Mouse (Mus musculus) midbrain, embryonic 14.5 days (tissue): ENCODE measurements around the gene Odr4. TPM values are rescaled to one million over a fixed set of nuclear protein-coding genes. Genes with fewer than 3 reads are reported as not detected.
A peak's percentile ranks its signal among the peaks of the same experiment; 100 is the strongest.

Experiments used
- ATAC-seq: fragments of 200-750 bp; cut with Nextera tagmentation; 2 replicates; pipeline ENCODE4 v1.8.0; 2017; ENCODE audit warnings: moderate number of reproducible peaks, moderate library complexity; ENCODE audit not compliant: low FRiP score, low TSS enrichment
- DNase-seq: peaks from one replicate; pipeline ENCODE4 v3.0.0-alpha.2; 2015
- H3K27ac ChIP-seq: fragments of 300-500 bp; sonication (generic); replicated peaks from 2 replicates; pipeline ENCODE4 v1.5.1; 2014; ENCODE audit warnings: mild to moderate bottlenecking, low read depth, low read length, moderate library complexity
- H3K27me3 ChIP-seq: fragments of 300-500 bp; sonication (generic); 2 replicates; pipeline ENCODE4 v1.6.1; 2014; ENCODE audit warnings: low read length, control low read depth, mixed read lengths; ENCODE audit not compliant: control insufficient read depth, insufficient read depth
- H3K36me3 ChIP-seq: fragments of 300-500 bp; sonication (generic); 2 replicates; pipeline ENCODE4 v1.6.1; 2014; ENCODE audit warnings: low read length, control low read depth; ENCODE audit not compliant: control insufficient read depth, insufficient read depth
- H3K4me1 ChIP-seq: fragments of 300-500 bp; sonication (generic); 2 replicates; pipeline ENCODE4 v1.6.1; 2014; ENCODE audit warnings: mild to moderate bottlenecking, antibody characterized with exemption, low read length, control low read depth; ENCODE audit not compliant: control insufficient read depth, insufficient read depth
- H3K4me2 ChIP-seq: fragments of 300-500 bp; sonication (generic); 2 replicates; pipeline ENCODE4 v1.6.1; 2014; ENCODE audit warnings: mild to moderate bottlenecking, low read length, moderate library complexity
- H3K4me3 ChIP-seq: fragments of 300-500 bp; sonication (generic); replicated peaks from 2 replicates; pipeline ENCODE4 v1.5.1; 2014; ENCODE audit warnings: low read depth, low read length
- H3K9ac ChIP-seq: fragments of 300-500 bp; sonication (generic); replicated peaks from 2 replicates; pipeline ENCODE4 v1.6.1; 2014; ENCODE audit warnings: mild to moderate bottlenecking, low read length, moderate library complexity
- H3K9me3 ChIP-seq: fragments of 300-500 bp; sonication (generic); 2 replicates; pipeline ENCODE4 v1.6.1; 2016; ENCODE audit warnings: low read length, control low read depth, mixed read lengths; ENCODE audit not compliant: control insufficient read depth
- WGBS: fragments of 180-500 bp; shearing (Covaris S2); extraction: QIAGEN DNeasy Blood & Tissue Kit; methylation state at CpG from one replicate; pipeline ENCODE4 v1.1.7; 2014; 5-methylcytosine and 5-hydroxymethylcytosine counted together
- polyA plus RNA-seq: library from polyadenylated mRNA; unstranded; fragments of >200 nt; fragmentation: Nextera tagmentation; extraction: Ambion mirVana; gene quantifications from 2 replicates; pipeline ENCODE4 v1.2.1, GENCODE M21; 2014

Odr4 gene
- polyA plus RNA-seq, 1 experiment from 2014 or later, result 46.2 TPM

DNA sequence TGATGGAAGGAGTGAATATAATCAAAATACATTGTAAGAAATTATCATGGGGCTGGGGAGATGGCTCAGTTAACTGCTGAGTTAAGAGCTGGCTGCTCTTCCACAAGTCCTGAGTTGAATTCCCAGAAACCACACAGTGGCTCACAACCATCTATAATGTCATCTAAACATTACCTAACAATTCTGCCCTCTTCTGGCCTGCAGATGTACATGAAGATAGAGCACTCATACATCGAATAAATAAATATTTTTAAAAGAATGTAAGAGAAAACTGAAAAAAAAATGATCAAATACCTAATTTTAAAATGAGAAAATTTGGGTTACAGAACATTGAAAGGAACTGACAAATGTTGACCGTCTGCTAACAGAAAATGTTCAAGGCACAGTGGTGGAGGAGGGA, 18.6 kb downstream of the Odr4 start:
- no peaks in the 10 kb centered on the region for H3K9me3 ChIP-seq
- H3K27me3 ChIP-seq, result no peaks in the 10 kb centered on the region
- DNase-seq, result peak; percentile 21
- no peak overlapping the region for H3K27ac ChIP-seq
- ATAC-seq, result no peak
- H3K4me1 ChIP-seq, result no peaks in the 10 kb centered on the region
- H3K4me3 ChIP-seq, result no peak overlapping the region
- no peak overlapping the region for H3K9ac ChIP-seq
- H3K4me2 ChIP-seq, result no peak overlapping the region
- WGBS, result 95% methylated on average over 2 of the region's 2 CpGs
- H3K36me3 ChIP-seq, result peaks cover 13% of the 10 kb centered on the region

DNA sequence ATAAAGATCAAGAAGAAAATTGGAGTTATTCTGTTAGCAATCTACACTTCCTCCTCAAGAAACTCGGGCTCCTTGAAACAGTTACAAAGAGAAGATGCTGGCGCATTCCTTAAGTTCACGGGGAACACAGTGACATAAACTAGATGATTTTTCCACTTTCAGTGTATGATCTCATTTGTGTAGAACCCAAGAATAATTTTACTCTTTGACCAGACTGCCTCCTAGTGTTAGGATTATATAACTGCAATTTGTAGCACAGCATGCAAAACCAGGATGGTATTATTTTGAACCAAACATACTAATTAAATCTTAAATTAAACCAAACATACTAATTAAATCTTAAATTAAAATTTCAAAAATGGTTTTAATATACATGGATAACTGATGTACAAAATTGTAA, 20.0 kb downstream of the Odr4 start:
- WGBS, result 87% methylated on average over 3 of the region's 3 CpGs
- Histone ChIP-seq H3K4me3 (no peak overlapping the region), H3K4me2 (no peak overlapping the region), H3K4me1 (no peaks in the 10 kb centered on the region), H3K27ac (no peak overlapping the region), H3K9me3 (no peaks in the 10 kb centered on the region), H3K27me3 (no peaks in the 10 kb centered on the region), H3K36me3 (peaks cover 13% of the 10 kb centered on the region), H3K9ac (no peak overlapping the region)
- DNase-seq, result peak; percentile 50
- ATAC-seq, result no peak

DNA sequence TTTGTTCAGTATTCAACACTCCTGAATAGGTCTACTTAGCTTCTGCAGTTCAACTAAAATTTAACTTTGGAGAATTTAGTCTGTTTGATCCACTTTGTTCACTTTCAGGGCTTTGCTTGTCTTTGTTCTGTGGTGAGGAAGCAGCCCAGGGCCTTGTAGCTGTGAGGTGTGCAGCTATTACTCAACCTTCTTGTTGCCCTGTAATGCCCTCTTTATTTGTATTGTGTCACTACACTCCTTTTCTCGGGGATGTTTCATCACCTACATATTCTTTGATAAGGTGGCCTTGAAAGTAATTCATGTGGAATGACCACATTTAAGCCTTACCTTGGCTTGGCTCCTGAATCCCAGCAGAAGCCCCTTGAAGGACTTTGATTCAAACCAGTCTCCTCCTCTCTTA, 32.0 kb downstream of the Odr4 start:
- Histone ChIP-seq H3K9ac (no peak overlapping the region), H3K4me2 (no peak overlapping the region), H3K27ac (no peak overlapping the region), H3K36me3 (peaks cover 18% of the 10 kb centered on the region), H3K27me3 (no peaks in the 10 kb centered on the region), H3K9me3 (no peaks in the 10 kb centered on the region), H3K4me1 (no peaks in the 10 kb centered on the region), H3K4me3 (no peak overlapping the region)
- DNase-seq (no peak), ATAC-seq (no peak)
- WGBS, result 93% methylated on average over 1 of the region's 1 CpGs

DNA sequence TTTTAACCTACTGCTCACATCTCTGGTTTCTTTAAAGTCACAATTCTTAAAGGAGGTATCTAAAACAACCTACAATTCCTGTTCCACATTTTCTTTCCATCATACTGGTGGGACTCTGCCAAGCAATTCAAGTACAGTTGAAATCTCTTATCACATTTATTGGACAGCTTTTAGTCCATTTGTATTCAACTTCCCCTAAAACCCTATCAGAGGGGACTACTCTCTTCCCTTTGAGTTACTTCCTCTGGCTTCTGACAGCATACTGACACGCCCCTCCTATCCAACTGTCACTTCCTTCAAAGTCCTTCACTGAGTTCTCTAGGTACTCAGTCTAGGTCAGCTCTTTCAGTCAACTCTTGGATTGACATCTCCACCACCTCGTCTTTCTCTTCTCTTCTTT, 57.8 kb downstream of the Odr4 start:
- Histone ChIP-seq H3K4me2 (no peak overlapping the region), H3K36me3 (no peaks in the 10 kb centered on the region), H3K27ac (no peak overlapping the region), H3K9ac (no peak overlapping the region), H3K9me3 (no peaks in the 10 kb centered on the region), H3K4me3 (no peak overlapping the region), H3K27me3 (no peaks in the 10 kb centered on the region), H3K4me1 (no peaks in the 10 kb centered on the region)
- WGBS, result 75% methylated on average over 2 of the region's 2 CpGs
- ATAC-seq, result no peak
- no peak for DNase-seq

DNA sequence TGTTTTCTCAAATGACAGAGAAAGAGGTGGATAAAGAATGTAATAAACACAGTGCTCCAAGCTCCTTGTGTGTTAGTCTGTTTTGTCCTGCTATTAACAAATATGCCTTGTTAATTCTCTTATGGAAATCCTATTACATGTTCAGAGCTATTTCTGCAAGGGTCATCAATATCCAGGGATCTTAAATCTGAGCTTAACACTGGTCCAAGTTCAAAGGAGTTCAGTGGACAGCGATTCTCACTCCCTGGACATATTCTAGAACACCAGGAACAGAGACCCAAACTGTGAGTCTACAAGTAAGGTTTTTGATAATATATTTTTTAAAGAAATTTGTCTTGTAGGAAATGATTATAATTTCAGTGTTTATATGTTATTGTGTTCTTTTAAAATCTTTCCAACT, 73.7 kb downstream of the Odr4 start, which contains the start of gene Pdc:
Gene Pdc, plus strand, starts transcription at position 213 of the 400 bp plus-strand sequence.
- Histone ChIP-seq H3K4me3 (no peak within 1 kb of the TSS), H3K27ac (no peak within 1 kb of the TSS), H3K4me1 (no peaks in the 10 kb centered on the region), H3K27me3 (no peaks in the 10 kb centered on the region), H3K4me2 (no peak within 1 kb of the TSS), H3K36me3 (no peaks in the 10 kb centered on the region), H3K9me3 (no peaks in the 10 kb centered on the region), H3K9ac (no peak within 1 kb of the TSS)
- WGBS, result 98% methylated on average over 1 of the region's 1 CpGs
- ATAC-seq (no peak), DNase-seq (no peak)

Other genes with a start within 250 kb of the Odr4 start
- gene Pdc, start 73.7 kb downstream of the Odr4 start, polyA plus RNA-seq, result 0.17 TPM in 1 of 2 replicates, not detected in the other
- gene Tpr, start 242 bp downstream of the Odr4 start, polyA plus RNA-seq, result 135 and 145 TPM in 2 replicates
- 0.74 and 0.87 TPM in 2 replicates for gene Prg4, start 73.1 kb upstream of the Odr4 start, polyA plus RNA-seq